Mouse (Mus musculus) heart, embryonic 16.5 days (tissue): ENCODE results near the gene Alox12b. TPM values are rescaled to one million over a fixed set of nuclear protein-coding genes. Genes with fewer than 3 reads are reported as not detected.

Experiments used
- ATAC-seq: fragments of 200-750 bp; cut with Nextera tagmentation; replicated peaks from 2 replicates; pipeline ENCODE4 v1.8.0; 2017; ENCODE audit warnings: moderate number of reproducible peaks; ENCODE audit not compliant: insufficient read depth, low FRiP score; ENCODE audit errors: extremely low read depth
- H3K27ac ChIP-seq: fragments of 300-500 bp; sonication (generic); 2 replicates; pipeline ENCODE4 v1.5.1; 2014; ENCODE audit warnings: mild to moderate bottlenecking, low read length, control low read depth, moderate library complexity
- H3K27me3 ChIP-seq: fragments of 300-500 bp; sonication (generic); 2 replicates; pipeline ENCODE4 v1.6.1; 2014; ENCODE audit warnings: low read length, mixed read lengths; ENCODE audit not compliant: control insufficient read depth, insufficient read depth
- H3K36me3 ChIP-seq: fragments of 300-500 bp; sonication (generic); 2 replicates; pipeline ENCODE4 v1.6.1; 2014; ENCODE audit not compliant: control insufficient read depth, insufficient read depth
- H3K4me1 ChIP-seq: fragments of 300-500 bp; sonication (generic); 2 replicates; pipeline ENCODE4 v1.6.1; 2014; ENCODE audit warnings: low read length, mixed read lengths; ENCODE audit not compliant: control insufficient read depth, insufficient read depth
- H3K4me2 ChIP-seq: fragments of 300-500 bp; sonication (generic); 2 replicates; pipeline ENCODE4 v1.6.1; 2014; ENCODE audit warnings: low read depth, mild to moderate bottlenecking, control low read depth, low read length
- H3K4me3 ChIP-seq: fragments of 300-500 bp; sonication (generic); 2 replicates; pipeline ENCODE4 v1.5.1; 2014; ENCODE audit warnings: mild to moderate bottlenecking, control low read depth, low read length
- H3K9ac ChIP-seq: fragments of 300-500 bp; sonication (generic); 2 replicates; pipeline ENCODE4 v1.6.1; 2014; ENCODE audit warnings: low read length, control low read depth
- H3K9me3 ChIP-seq: fragments of 300-500 bp; sonication (generic); replicated peaks from 2 replicates; pipeline ENCODE4 v1.6.1; 2016; ENCODE audit warnings: low read length; ENCODE audit not compliant: control insufficient read depth
- WGBS: fragments of 180-500 bp; shearing (Covaris S2); extraction: QIAGEN DNeasy Blood & Tissue Kit; methylation state at CpG from one replicate; pipeline ENCODE4 v1.1.7; 2014; 5-methylcytosine and 5-hydroxymethylcytosine counted together
- polyA plus RNA-seq: library from polyadenylated mRNA; unstranded; fragments of >200 nt; fragmentation: Nextera tagmentation; extraction: Ambion mirVana; gene quantifications from 2 replicates; pipeline ENCODE4 v1.2.1, GENCODE M21; 2015

Alox12b gene
- polyA plus RNA-seq, 1 experiment from 2014 or later, result not detected

DNA sequence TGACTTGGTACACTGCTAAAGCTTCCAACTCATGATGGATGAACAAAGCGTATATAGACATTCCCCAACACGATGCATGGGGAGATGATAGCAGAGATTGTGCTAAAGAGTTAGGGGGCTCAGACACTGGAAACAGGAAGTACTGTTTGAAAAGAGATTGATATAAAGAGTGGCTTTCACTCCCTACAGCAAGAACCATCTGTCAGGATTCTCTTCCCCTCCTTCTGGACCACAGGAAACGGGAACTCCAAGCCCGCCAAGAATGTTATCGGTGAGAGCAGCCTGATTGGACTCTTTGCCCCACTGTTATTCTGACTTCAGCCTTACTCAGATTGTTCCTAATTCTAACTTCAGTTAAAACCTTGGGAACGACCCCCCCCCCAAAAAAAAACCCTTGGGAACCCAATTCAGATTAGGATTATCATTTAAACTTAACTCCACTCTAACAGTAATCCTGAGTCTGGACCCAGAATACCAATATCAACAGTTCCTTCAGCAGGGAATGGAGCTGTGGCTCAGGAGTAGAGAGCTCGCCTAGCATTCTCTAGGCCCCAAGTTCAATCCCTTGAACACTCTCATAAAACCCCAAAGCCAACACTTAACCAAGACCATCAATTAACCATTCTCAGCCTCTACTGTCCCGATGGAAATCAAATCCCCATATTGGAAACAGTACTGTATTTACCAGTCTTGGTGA is 28.2 kb upstream of the Alox12b start:
- Histone ChIP-seq H3K9me3 (no peaks in the 10 kb centered on the region), H3K4me3 (no peak overlapping the region), H3K4me2 (no peak overlapping the region), H3K9ac (no peak overlapping the region), H3K4me1 (peaks cover 12% of the 10 kb centered on the region), H3K27ac (no peak overlapping the region), H3K27me3 (no peaks in the 10 kb centered on the region), H3K36me3 (no peaks in the 10 kb centered on the region)
- WGBS, result 56% methylated on average over 8 of the region's 8 CpGs
- no peak for ATAC-seq

DNA sequence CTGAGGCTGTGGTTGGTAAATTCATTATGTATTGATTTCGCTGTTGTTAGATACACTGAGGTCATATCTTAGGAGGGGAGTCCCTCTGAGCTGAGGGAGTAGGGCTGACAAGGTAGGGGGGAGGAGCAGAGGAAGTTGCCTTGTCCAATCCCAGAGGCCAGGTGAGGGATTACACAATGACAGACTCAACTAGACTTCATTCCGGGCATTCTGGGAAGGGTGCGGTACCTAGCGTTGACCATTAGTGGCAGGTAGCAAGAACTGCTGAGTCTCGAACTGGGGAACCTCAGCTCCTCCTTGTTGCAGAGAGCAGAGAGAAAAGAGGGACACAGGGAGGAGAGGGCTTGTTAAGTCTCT is 23.2 kb upstream of the Alox12b start:
- H3K27ac ChIP-seq, result no peak overlapping the region
- peak overlapping the region; percentile 44 for H3K4me3 ChIP-seq
- no peaks in the 10 kb centered on the region for H3K36me3 ChIP-seq
- no peaks in the 10 kb centered on the region for H3K27me3 ChIP-seq
- peak overlapping the region; percentile 79 for H3K4me2 ChIP-seq
- H3K9me3 ChIP-seq, result no peaks in the 10 kb centered on the region
- peaks cover 4% of the 10 kb centered on the region; the same call in 1 of the 2 replicates for H3K4me1 ChIP-seq
- ATAC-seq, result no peak
- H3K9ac ChIP-seq, result no peak overlapping the region
- WGBS, result 31% methylated on average over 5 of the region's 5 CpGs

GRCm38 (mm10) chr11:69133923-69134621 is 22.7 kb upstream of the Alox12b start:
- 3% methylated on average over 34 of the region's 34 CpGs for WGBS
- Histone ChIP-seq H3K4me1 (peaks cover 4% of the 10 kb centered on the region; the same call in 1 of the 2 replicates), H3K27me3 (no peaks in the 10 kb centered on the region), H3K4me2 (peak overlapping the region; percentile 79), H3K9ac (peak overlapping the region; percentile 18), H3K9me3 (no peaks in the 10 kb centered on the region), H3K27ac (no peak overlapping the region), H3K36me3 (no peaks in the 10 kb centered on the region), H3K4me3 (peak overlapping the region; percentile 44)
- peak; percentile 79 for ATAC-seq

- ATAC-seq, result peak; percentile 14; the same call in 1 of the 2 replicates
- H3K9me3 ChIP-seq, result no peaks in the 10 kb centered on the region
- no peak overlapping the region for H3K27ac ChIP-seq
- H3K4me2 ChIP-seq, result peak overlapping the region; percentile 79
- peak overlapping the region; percentile 44 for H3K4me3 ChIP-seq
- H3K27me3 ChIP-seq, result no peaks in the 10 kb centered on the region
- H3K9ac ChIP-seq, result peak overlapping the region; percentile 18
- H3K4me1 ChIP-seq, result peaks cover 4% of the 10 kb centered on the region; the same call in 1 of the 2 replicates
- no peaks in the 10 kb centered on the region for H3K36me3 ChIP-seq
- 41% methylated on average over 8 of the region's 8 CpGs for WGBS
Measured at GRCm38 (mm10) chr11:69134622-69134968, 22.2 kb upstream of the Alox12b start.

DNA sequence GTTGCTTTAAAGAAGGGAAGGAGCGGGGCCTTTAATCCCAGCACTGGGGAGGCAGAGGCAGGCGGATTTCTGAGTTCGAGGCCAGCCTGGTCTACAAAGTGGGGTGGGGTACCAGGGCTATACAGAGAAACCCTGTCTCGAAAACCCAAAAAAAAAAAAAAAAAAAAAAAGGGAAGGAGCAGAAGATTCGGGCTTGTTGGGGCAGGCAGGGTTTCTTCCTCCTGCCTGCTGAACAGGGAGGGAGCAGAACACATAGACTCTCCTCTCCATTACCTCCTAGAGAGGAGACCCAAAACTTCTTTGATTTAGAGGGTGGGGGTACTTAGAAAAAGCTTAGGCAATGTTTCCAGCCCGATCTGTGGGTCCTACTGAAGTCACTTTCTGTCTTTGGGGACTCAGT is 21.4 kb upstream of the Alox12b start:
- 90% methylated on average over 6 of the region's 6 CpGs for WGBS
- ATAC-seq, result no peak

DNA sequence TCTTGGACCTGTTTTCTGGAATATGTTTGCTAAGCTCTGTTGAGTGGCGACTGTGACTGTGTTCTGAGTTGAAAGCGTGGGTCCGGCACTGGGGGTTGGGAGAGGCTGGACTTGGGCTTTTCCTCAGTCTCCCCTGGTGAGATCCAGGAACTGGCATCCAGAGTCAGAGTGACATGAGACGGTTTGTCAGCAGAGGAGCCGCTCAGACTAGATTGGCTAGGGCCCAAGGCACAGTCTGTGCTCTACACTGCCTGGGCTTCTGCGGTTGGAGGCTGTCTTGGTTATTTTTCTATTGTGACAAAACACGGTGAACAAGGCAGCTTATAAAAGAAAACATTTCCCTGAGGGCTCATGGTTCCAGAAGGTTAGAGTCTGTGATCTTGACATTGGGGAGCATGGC is 9.2 kb upstream of the Alox12b start:
- 58% methylated on average over 7 of the region's 7 CpGs for WGBS
- Histone ChIP-seq H3K27me3 (no peaks in the 10 kb centered on the region), H3K9ac (no peak overlapping the region), H3K9me3 (no peaks in the 10 kb centered on the region), H3K36me3 (no peaks in the 10 kb centered on the region), H3K27ac (no peak overlapping the region), H3K4me3 (no peak overlapping the region), H3K4me2 (no peak overlapping the region), H3K4me1 (no peaks in the 10 kb centered on the region)
- ATAC-seq, result no peak

More for the DNA sequence above, 21.4 kb upstream of the Alox12b start:
- no peaks in the 10 kb centered on the region for H3K27me3 ChIP-seq
- no peak overlapping the region for H3K9ac ChIP-seq
- no peak overlapping the region for H3K4me3 ChIP-seq
- peaks cover 4% of the 10 kb centered on the region; the same call in 1 of the 2 replicates for H3K4me1 ChIP-seq
- H3K27ac ChIP-seq, result no peak overlapping the region
- no peaks in the 10 kb centered on the region for H3K36me3 ChIP-seq
- H3K9me3 ChIP-seq, result no peaks in the 10 kb centered on the region
- no peak overlapping the region for H3K4me2 ChIP-seq

DNA sequence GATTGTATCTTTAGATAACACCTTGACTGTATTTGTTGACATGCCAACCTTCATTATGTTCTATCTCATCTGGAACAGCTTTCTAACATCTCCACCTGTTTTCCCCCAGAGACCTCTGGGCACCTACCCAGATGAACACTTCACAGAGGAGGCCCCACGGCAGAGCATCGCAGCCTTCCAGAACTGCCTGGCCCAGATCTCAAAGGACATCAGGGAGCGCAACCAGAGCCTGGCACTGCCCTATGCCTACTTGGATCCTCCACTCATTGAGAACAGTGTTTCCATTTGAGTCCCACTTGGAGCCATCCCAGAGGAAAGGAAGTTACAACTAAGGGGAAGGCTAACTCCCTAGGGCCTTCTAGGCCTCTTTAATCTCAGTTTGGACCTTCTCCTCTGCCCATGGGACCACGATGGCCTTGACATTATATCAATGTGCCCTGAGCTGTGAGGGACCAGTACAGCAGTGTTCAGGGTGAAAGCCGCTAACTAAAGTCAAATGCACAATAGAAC is 8.3 kb upstream of the Alox12b start:
- Histone ChIP-seq H3K9me3 (no peaks in the 10 kb centered on the region), H3K27me3 (no peaks in the 10 kb centered on the region), H3K4me3 (no peak overlapping the region), H3K4me2 (no peak overlapping the region), H3K9ac (no peak overlapping the region), H3K36me3 (no peaks in the 10 kb centered on the region), H3K27ac (no peak overlapping the region), H3K4me1 (no peaks in the 10 kb centered on the region)
- ATAC-seq, result no peak
- WGBS, result 89% methylated on average over 5 of the region's 5 CpGs

GRCm38 (mm10) chr11:69149728-69150127 is 7.1 kb upstream of the Alox12b start:
- WGBS, result 50% methylated on average over 6 of the region's 6 CpGs
- ATAC-seq, result no peak
- H3K9ac ChIP-seq, result no peak overlapping the region

GRCm38 (mm10) chr11:69150444-69150843 is 6.3 kb upstream of the Alox12b start:
- Histone ChIP-seq H3K9me3 (no peaks in the 10 kb centered on the region), H3K4me1 (no peaks in the 10 kb centered on the region), H3K27ac (no peak overlapping the region), H3K4me2 (peak overlapping the region; percentile 54), H3K27me3 (0 out of 2 replicates have a peak, but pooled peaks cover 4% of the 10 kb centered on the region), H3K9ac (peak overlapping the region; percentile 32; the same call in 1 of the 2 replicates), H3K36me3 (no peaks in the 10 kb centered on the region), H3K4me3 (peak overlapping the region; percentile 27)
- whole genome bisulfite sequencing, result 7% methylated on average over 7 of the region's 7 CpGs
- no peak for ATAC-seq

More at GRCm38 (mm10) chr11:69149728-69150127, 7.1 kb upstream of the Alox12b start:
- no peak overlapping the region for H3K4me2 ChIP-seq
- no peak overlapping the region for H3K4me3 ChIP-seq
- no peaks in the 10 kb centered on the region for H3K4me1 ChIP-seq
- no peaks in the 10 kb centered on the region for H3K27me3 ChIP-seq
- H3K27ac ChIP-seq, result no peak overlapping the region
- H3K36me3 ChIP-seq, result no peaks in the 10 kb centered on the region
- H3K9me3 ChIP-seq, result no peaks in the 10 kb centered on the region
